Mouse (Mus musculus) heart, postnatal 25 days (tissue): Measurements from ENCODE around the gene Traf3. TPM values are rescaled to one million over a fixed set of nuclear protein-coding genes. Genes with fewer than 3 reads are reported as not detected.

ENCODE experiments used
- DNase-seq: peaks from one replicate; pipeline ENCODE4 v3.0.0; 2022; ENCODE audit warnings: low spot score
- intact Hi-C: fragments of 180-260 bp; cut with DNase I; formaldehyde crosslinking; loops from one replicate; pipeline ENCODE4 v1.15.1; 2025
- total RNA-seq, 2 experiments: library from RNA; stranded (reverse); gene quantifications; 2 replicates each; pipeline ENCODE4 v1.2.3; 2021

Traf3 gene
- total RNA-seq, 2 experiments from 2014 or later: 15.0 to 15.2 TPM

DNA sequence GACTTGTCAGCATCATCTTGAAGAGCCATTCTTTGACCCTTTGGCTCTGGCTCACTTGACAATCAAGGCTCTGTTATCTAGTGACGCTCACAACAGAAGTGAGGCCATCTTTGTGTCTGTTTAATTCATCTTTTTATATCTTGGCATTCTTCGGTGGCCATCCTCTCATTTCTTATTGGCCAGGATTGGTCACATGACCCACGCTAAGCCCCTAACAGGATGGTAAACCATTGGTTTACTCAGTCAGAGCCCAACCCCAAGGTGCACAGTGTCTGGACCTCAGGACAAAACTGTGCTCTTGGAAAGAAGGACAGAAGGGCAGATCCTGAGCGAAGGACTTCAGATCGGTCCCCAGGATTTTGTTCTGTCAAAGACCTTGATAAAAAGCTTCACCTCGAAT is 13.6 kb upstream of the Traf3 start:
- intact Hi-C loops: no loop called here
- DNase-seq: no peak

DNA sequence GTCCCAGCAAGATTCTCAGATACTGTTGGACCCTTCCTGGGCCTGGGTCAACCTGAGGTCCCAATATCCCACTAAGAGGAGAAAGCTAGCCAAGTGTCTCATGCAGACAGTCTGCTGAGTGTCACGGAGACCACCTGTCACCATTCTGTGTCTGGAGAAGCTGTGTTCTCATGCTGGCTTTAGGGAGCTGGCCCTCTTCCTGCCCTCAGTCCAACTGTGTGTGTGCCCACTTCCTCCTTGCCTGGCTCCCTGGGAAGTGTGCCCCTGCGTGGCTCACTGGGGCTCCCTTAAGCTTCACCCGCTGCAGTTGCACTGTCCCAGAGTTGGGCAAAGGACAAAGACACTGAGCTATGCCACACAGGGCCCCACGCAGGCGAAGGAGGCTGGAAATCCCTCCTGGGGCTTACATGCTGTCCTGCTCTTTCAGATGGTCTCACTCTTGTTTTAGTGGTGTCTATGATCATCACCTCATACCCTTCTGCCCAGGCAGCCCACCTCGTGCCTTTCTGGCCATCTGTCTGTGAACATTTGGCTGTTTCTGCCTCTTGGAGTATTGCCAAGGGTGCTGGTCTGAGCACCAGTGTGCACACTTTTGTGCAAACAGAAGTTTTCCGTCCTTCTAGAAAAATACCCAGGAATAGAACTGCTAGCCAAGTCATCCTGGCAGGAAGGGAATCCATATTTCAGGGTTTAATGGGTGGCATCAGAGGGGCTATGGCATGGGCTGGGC is 13.0 kb upstream of the Traf3 start:
- intact Hi-C loops: no loop called here
- no peak for DNase-seq

- intact Hi-C loops: no loop called here
Measured at GRCm38 (mm10) chr12:111153946-111154345, 12.2 kb upstream of the Traf3 start.

GRCm38 (mm10) chr12:111154641-111155040 is 11.5 kb upstream of the Traf3 start:
- no peak for DNase-seq
- intact Hi-C loops: no loop called here

More at GRCm38 (mm10) chr12:111153946-111154345, 12.2 kb upstream of the Traf3 start:
- no peak for DNase-seq

GRCm38 (mm10) chr12:111155756-111156155 is 10.4 kb upstream of the Traf3 start:
- intact Hi-C loops: no loop called here
- no peak for DNase-seq

GRCm38 (mm10) chr12:111159659-111160428 is 6.3 kb upstream of the Traf3 start:
- intact Hi-C loops: no loop called here
- peak; percentile 31 for DNase-seq

DNA sequence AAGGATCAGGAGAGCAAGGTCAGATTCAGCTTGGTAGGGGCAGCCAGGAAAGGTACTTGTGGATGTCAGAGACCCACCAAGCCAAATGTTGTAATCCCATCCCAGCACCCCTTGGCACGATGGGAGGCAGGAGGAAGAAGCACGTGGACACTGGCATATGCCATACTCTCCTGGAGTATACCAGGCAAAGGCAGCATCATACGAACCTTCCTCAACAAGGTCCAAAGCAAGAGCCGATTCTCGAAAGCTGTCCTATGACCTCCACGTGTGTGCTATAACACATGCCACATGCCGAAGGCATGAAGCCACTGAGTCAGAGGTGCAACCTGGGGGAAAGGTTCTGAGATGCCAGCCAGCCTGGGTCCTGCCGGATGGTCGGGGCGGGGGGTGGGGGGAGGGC is 5.3 kb upstream of the Traf3 start:
- intact Hi-C loops: no loop called here
- no peak for DNase-seq

- no peak for DNase-seq
- intact Hi-C loops: no loop called here
Measured at GRCm38 (mm10) chr12:111161943-111162311, 4.2 kb upstream of the Traf3 start.

GRCm38 (mm10) chr12:111162312-111163061 is 3.7 kb upstream of the Traf3 start:
- intact Hi-C loops: no loop called here
- no peak for DNase-seq

DNA sequence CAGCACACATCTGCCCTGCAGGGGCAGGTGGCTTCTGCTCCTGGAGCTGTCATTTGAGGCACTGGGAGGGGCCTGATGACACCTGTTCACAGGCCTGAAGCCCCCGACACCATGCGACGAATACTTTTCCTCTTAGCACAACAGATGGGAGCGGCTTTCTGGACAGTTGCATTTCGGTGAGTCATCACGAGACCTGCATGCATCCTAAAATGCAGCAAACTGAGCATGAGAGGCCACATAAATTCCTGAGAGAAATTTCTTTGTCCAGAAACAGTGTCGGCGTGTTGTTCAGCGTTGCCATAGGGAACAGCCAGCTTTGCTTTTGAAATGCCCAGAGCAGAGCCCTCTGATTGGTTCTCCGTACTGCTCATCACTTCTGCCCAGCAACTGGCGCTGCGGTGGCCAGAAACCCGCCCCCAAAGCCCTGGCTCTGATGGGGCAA is 1.8 kb upstream of the Traf3 start:
- peak; percentile 73 for DNase-seq
- intact Hi-C loops: no loop called here

GRCm38 (mm10) chr12:111165146-111165812 is 891 bp upstream of the Traf3 start:
- intact Hi-C loops: no loop called here
- DNase-seq: no peak

- no peak for DNase-seq
- intact Hi-C loops: no loop called here
Measured at GRCm38 (mm10) chr12:111166681-111167289, 615 bp downstream of the Traf3 start.

GRCm38 (mm10) chr12:111168891-111169290 is 2.7 kb downstream of the Traf3 start:
- intact Hi-C loops: no loop called here
- no peak for DNase-seq

DNA sequence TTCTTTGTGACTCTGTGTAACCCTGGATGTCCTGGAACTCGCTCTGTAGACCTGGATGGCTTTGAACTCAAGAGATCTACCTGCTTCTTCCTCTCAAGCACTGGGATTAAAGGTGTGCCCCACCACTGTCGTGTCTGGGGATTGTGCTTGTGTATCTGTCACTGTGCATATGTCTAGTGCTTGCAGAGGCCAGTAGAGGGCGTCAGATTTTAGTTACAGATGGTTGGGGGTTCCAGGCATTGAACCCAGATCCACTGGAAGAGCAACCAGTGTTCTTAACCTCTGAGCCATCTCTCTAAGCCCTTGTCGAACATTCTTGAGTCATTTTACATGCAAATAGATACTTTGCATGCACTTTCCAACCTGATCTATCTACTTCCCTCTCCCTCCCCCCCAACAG is 12.6 kb downstream of the Traf3 start:
- intact Hi-C loops: no loop called here
- no peak for DNase-seq

GRCm38 (mm10) chr12:111181848-111182247 is 15.7 kb downstream of the Traf3 start:
- intact Hi-C loops: no loop called here
- no peak for DNase-seq

GRCm38 (mm10) chr12:111182378-111182777 is 16.2 kb downstream of the Traf3 start:
- DNase-seq: no peak
- intact Hi-C loops: no loop called here

GRCm38 (mm10) chr12:111184476-111184875 is 18.3 kb downstream of the Traf3 start, which contains the start of gene 4930595D18Rik:
Gene 4930595D18Rik (minus strand): TSS chr12:111184491.
- intact Hi-C loops: no loop called here
- DNase-seq: no peak

DNA sequence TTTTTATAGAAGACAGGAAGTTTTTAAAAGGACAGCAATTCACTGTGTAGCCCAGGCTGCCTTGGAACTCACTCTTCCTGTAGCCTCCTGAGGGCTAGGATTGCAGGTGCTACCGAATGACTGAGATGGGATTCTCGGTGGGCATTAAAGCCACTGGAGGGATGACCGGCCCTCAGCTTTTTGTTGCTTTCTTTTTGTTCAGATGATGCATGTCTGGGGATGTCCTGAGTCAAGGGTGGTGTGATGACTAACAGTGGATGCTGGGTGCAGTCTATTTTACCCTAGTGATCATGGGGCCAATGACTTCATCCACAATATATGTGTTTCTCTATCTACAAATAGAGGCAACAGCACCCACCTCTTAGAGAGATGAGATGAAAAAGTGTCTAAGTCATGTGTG is 20.8 kb downstream of the Traf3 start:
- DNase-seq: no peak
- intact Hi-C loops: no loop called here

DNA sequence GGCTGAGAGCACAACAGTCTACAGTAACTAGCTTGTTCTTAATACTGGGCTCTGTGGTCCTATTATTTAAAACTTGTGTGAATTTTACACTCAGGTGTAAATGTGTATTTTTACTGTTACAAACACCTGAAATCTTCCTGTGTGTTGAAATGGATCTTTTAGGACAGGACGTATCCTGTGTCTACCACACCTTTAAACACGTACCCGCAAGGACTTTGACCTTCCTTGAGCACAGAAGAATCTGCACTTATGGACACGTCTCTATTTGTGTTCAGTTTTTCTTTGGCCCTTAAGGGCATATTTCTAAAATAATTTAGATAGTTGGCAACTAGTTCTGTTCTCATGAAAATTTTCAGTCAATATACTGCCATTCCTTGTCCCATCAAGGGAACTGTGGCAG is 22.1 kb downstream of the Traf3 start:
- intact Hi-C loops: no loop called here
- no peak for DNase-seq

DNA sequence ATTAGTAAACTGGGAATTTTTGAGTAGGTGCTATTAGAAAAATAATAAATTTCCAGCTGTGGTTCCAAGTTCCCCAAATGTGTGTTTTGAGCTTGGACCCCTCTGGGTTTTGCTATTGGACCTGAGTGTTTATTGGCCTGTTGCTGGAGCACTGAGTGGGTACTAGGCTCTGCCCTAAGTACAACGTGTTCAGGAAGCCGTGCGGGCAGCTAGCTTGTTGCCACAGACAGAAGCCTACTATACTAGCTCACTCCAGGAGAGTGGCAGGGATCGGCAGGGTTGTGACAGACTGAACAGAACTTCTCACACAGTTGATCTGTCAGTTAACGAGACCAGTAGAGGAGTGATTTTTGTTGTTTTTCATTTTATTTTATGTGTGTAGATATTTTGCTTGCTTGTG is 24.2 kb downstream of the Traf3 start:
- intact Hi-C loops: no loop called here
- no peak for DNase-seq
